Mouse (Mus musculus) forebrain, embryonic 12.5 days (tissue): Measurements from ENCODE around the gene Pfkfb3. TPM values are rescaled to one million over a fixed set of nuclear protein-coding genes. Genes with fewer than 3 reads are reported as not detected.

Experiments used
- ATAC-seq: fragments of 200-750 bp; cut with Nextera tagmentation; 2 replicates; pipeline ENCODE4 v1.8.0; 2017; ENCODE audit warnings: moderate TSS enrichment; ENCODE audit not compliant: low FRiP score
- H3K27ac ChIP-seq: fragments of 300-500 bp; sonication (generic); 2 replicates; pipeline ENCODE4 v1.5.1; 2016; ENCODE audit warnings: mild to moderate bottlenecking
- H3K27me3 ChIP-seq: fragments of 300-500 bp; sonication (generic); 2 replicates; pipeline ENCODE4 v1.6.1; 2016; ENCODE audit warnings: mild to moderate bottlenecking
- H3K36me3 ChIP-seq: fragments of 300-500 bp; sonication (generic); replicated peaks from 2 replicates; pipeline ENCODE4 v1.6.1; 2016; ENCODE audit warnings: mild to moderate bottlenecking
- H3K4me1 ChIP-seq: fragments of 300-500 bp; sonication (generic); 2 replicates; pipeline ENCODE4 v1.6.1; 2016
- H3K4me2 ChIP-seq: fragments of 300-500 bp; sonication (generic); 2 replicates; pipeline ENCODE4 v1.6.1; 2016; ENCODE audit warnings: mild to moderate bottlenecking, moderate library complexity
- H3K4me3 ChIP-seq: fragments of 300-500 bp; sonication (generic); replicated peaks from 2 replicates; pipeline ENCODE4 v1.5.1; 2016; ENCODE audit warnings: mild to moderate bottlenecking
- H3K9ac ChIP-seq: fragments of 300-500 bp; sonication (generic); 2 replicates; pipeline ENCODE4 v1.6.1; 2016; ENCODE audit warnings: mild to moderate bottlenecking
- H3K9me3 ChIP-seq: fragments of 300-500 bp; sonication (generic); 2 replicates; pipeline ENCODE4 v1.6.1; 2016
- WGBS: fragments of 180-500 bp; shearing (Covaris S2); methylation state at CpG from one replicate; pipeline ENCODE4 v1.1.7; 2016; 5-methylcytosine and 5-hydroxymethylcytosine counted together
- polyA plus RNA-seq: library from polyadenylated mRNA; unstranded; fragments of >200 nt; fragmentation: Nextera tagmentation; extraction: Ambion mirVana; gene quantifications from 2 replicates; pipeline ENCODE4 v1.2.1, GENCODE M21; 2016

Pfkfb3 gene
- polyA plus RNA-seq, 1 experiment from 2014 or later = 19.6 TPM

GRCm38 (mm10) chr2:11567781-11568362 lies 14.0 kb upstream of the Pfkfb3 start:
- no peaks in the 10 kb centered on the region for H3K36me3 ChIP-seq
- WGBS = 68% methylated on average over 4 of the region's 4 CpGs
- no peaks in the 10 kb centered on the region for H3K27me3 ChIP-seq
- H3K9me3 ChIP-seq = no peaks in the 10 kb centered on the region
- no peak overlapping the region for H3K27ac ChIP-seq
- no peak overlapping the region for H3K4me2 ChIP-seq
- no peak overlapping the region for H3K4me3 ChIP-seq
- no peak for ATAC-seq
- no peak overlapping the region for H3K9ac ChIP-seq
- no peaks in the 10 kb centered on the region for H3K4me1 ChIP-seq

GRCm38 (mm10) chr2:11566898-11567297 lies 13.0 kb upstream of the Pfkfb3 start:
- H3K36me3 ChIP-seq = no peaks in the 10 kb centered on the region
- WGBS = 95% methylated on average over 3 of the region's 3 CpGs
- no peak overlapping the region for H3K4me3 ChIP-seq
- no peak overlapping the region for H3K9ac ChIP-seq
- no peak overlapping the region for H3K4me2 ChIP-seq
- no peaks in the 10 kb centered on the region for H3K27me3 ChIP-seq
- no peak for ATAC-seq
- no peaks in the 10 kb centered on the region for H3K4me1 ChIP-seq
- no peak overlapping the region for H3K27ac ChIP-seq
- no peaks in the 10 kb centered on the region for H3K9me3 ChIP-seq

DNA sequence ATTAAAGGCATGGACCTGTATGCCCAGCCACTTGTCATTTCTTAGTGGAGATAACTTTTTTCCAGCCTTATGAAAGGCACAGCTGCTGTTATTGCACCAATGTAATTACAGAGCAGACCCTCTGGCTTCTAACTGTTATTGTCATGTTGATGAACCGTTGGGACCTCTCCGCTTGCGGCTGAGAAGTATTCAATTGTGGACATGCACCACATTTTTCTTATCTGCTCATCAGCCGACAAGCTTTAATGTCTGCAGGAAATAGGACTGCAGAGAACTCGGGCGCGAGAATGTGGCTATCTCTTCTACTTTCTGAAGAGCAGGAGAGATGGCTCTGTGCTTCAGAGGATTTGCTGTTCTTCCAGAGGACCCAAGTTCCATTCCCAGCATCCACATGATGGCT lies 12.4 kb upstream of the Pfkfb3 start:
- ATAC-seq = no peak
- no peak overlapping the region for H3K27ac ChIP-seq
- H3K4me2 ChIP-seq = no peak overlapping the region
- H3K9ac ChIP-seq = no peak overlapping the region
- WGBS = 79% methylated on average over 7 of the region's 7 CpGs
- H3K4me3 ChIP-seq = no peak overlapping the region
- no peaks in the 10 kb centered on the region for H3K36me3 ChIP-seq
- no peaks in the 10 kb centered on the region for H3K9me3 ChIP-seq
- no peaks in the 10 kb centered on the region for H3K4me1 ChIP-seq
- no peaks in the 10 kb centered on the region for H3K27me3 ChIP-seq

DNA sequence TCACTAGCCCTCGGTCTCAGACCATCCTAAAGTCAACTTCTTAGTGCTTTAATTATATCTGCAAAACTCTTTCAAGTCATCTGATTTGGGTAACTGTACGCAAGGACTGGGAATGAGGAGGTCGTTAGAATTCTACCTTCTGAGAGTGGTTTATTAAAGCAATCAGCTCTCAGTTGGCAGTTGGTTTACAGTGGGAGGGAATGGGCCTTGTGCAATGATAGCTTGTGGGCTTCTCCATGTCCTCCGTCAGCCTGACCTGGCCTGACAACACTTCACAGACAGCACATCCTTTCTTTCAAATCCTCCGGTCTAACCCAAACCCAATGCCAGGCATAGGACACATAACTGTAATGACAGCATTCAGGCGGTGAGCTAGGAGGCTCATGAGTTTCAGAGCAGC lies 10.9 kb upstream of the Pfkfb3 start:
- no peaks in the 10 kb centered on the region for H3K9me3 ChIP-seq
- no peak overlapping the region for H3K27ac ChIP-seq
- no peak overlapping the region for H3K4me2 ChIP-seq
- H3K9ac ChIP-seq = no peak overlapping the region
- 91% methylated on average over 6 of the region's 6 CpGs for WGBS
- no peaks in the 10 kb centered on the region for H3K36me3 ChIP-seq
- no peak overlapping the region for H3K4me3 ChIP-seq
- ATAC-seq = no peak
- H3K27me3 ChIP-seq = no peaks in the 10 kb centered on the region
- H3K4me1 ChIP-seq = no peaks in the 10 kb centered on the region

DNA sequence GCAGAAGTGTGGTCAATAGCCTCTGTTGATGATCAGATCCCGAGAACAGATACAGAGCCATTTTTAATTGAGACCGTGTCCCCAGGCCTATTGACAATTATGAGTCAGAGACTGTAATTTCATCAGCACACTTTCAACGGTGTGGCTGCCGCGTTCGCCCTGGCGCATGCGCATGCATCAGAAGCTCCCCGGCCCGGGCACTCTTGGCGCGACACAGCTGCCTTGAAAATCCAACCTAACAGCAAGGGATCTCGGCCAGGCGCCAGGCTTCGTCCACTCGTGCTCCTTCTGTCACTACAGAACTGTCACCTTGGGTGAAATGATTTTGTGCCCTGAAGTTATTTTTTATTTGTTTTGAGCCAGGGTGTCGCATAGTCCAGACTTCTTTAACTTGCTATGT lies 9.4 kb upstream of the Pfkfb3 start:
- H3K9me3 ChIP-seq = no peaks in the 10 kb centered on the region
- H3K9ac ChIP-seq = no peak overlapping the region
- H3K27me3 ChIP-seq = no peaks in the 10 kb centered on the region
- 93% methylated on average over 17 of the region's 17 CpGs for WGBS
- H3K4me1 ChIP-seq = no peaks in the 10 kb centered on the region
- H3K4me2 ChIP-seq = no peak overlapping the region
- H3K36me3 ChIP-seq = no peaks in the 10 kb centered on the region
- H3K27ac ChIP-seq = no peak overlapping the region
- H3K4me3 ChIP-seq = no peak overlapping the region
- ATAC-seq = no peak

- no peaks in the 10 kb centered on the region for H3K36me3 ChIP-seq
- peaks cover 4% of the 10 kb centered on the region; the same call in 1 of the 2 replicates for H3K4me1 ChIP-seq
- no peaks in the 10 kb centered on the region for H3K9me3 ChIP-seq
- no peak overlapping the region for H3K4me3 ChIP-seq
- no peak overlapping the region for H3K9ac ChIP-seq
- WGBS = 91% methylated on average over 7 of the region's 7 CpGs
- no peak overlapping the region for H3K4me2 ChIP-seq
- ATAC-seq = no peak
- H3K27me3 ChIP-seq = peaks cover 21% of the 10 kb centered on the region
- H3K27ac ChIP-seq = no peak overlapping the region
These were observed 4.8 kb upstream of the Pfkfb3 start for GRCm38 (mm10) chr2:11558654-11559053.

- Histone ChIP-seq H3K4me1 (peaks cover 17% of the 10 kb centered on the region), H3K9me3 (no peaks in the 10 kb centered on the region), H3K27ac (no peak overlapping the region), H3K4me3 (no peak overlapping the region), H3K27me3 (peaks cover 35% of the 10 kb centered on the region), H3K9ac (no peak overlapping the region), H3K4me2 (no peak overlapping the region), H3K36me3 (no peaks in the 10 kb centered on the region)
- no peak for ATAC-seq
- 64% methylated on average over 3 of the region's 3 CpGs for WGBS
These were observed 3.4 kb upstream of the Pfkfb3 start for GRCm38 (mm10) chr2:11557244-11557643.

GRCm38 (mm10) chr2:11555316-11555715 lies 1.4 kb upstream of the Pfkfb3 start:
- ATAC-seq = no peak
- H3K4me1 ChIP-seq = peaks cover 19% of the 10 kb centered on the region
- H3K36me3 ChIP-seq = no peaks in the 10 kb centered on the region
- no peak overlapping the region for H3K27ac ChIP-seq
- no peak overlapping the region for H3K4me2 ChIP-seq
- H3K9ac ChIP-seq = no peak overlapping the region
- 45% methylated on average over 6 of the region's 6 CpGs for WGBS
- H3K27me3 ChIP-seq = peaks cover 45% of the 10 kb centered on the region
- H3K9me3 ChIP-seq = no peaks in the 10 kb centered on the region
- no peak overlapping the region for H3K4me3 ChIP-seq

- H3K27ac ChIP-seq = no peak overlapping the region
- H3K9me3 ChIP-seq = no peaks in the 10 kb centered on the region
- WGBS = 3% methylated on average over 15 of the region's 15 CpGs
- H3K4me2 ChIP-seq = peak overlapping the region; percentile 96
- H3K36me3 ChIP-seq = no peaks in the 10 kb centered on the region
- H3K9ac ChIP-seq = peak overlapping the region; percentile 56; the same call in 1 of the 2 replicates
- H3K27me3 ChIP-seq = peaks cover 49% of the 10 kb centered on the region
- H3K4me1 ChIP-seq = peaks cover 19% of the 10 kb centered on the region
- ATAC-seq = peak; percentile 37; the same call in 1 of the 2 replicates
- H3K4me3 ChIP-seq = peak overlapping the region; percentile 56
These were observed 868 bp downstream of the Pfkfb3 start for GRCm38 (mm10) chr2:11552966-11553451.

- Histone ChIP-seq H3K36me3 (no peaks in the 10 kb centered on the region), H3K4me1 (peaks cover 19% of the 10 kb centered on the region), H3K4me2 (peak overlapping the region; percentile 96), H3K9me3 (no peaks in the 10 kb centered on the region), H3K27ac (no peak overlapping the region), H3K9ac (no peak overlapping the region), H3K4me3 (no peak overlapping the region), H3K27me3 (peaks cover 49% of the 10 kb centered on the region)
- ATAC-seq = peak; percentile 15; the same call in 1 of the 2 replicates
- WGBS = 3% methylated on average over 9 of the region's 9 CpGs
These were observed 1.5 kb downstream of the Pfkfb3 start for GRCm38 (mm10) chr2:11552297-11552821.

DNA sequence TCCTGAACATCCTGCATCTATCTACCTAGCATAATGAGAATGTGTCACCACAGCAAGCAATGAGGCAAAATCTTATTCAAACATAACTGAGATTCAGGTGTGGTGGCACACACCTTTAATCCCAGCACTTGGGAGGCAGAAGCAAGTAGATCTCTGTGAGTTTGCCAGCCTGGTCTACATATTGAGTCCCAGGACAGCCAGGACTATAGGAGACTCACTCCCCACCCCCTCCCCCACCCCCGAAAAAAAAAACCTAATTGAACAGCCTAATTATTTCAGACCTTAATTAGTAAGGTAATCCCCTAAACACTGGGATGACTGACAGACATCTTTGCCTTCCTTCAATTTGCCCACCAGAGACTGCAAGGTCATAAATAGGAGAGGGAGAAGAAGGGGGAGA lies 2.2 kb downstream of the Pfkfb3 start:
- Histone ChIP-seq H3K36me3 (no peaks in the 10 kb centered on the region), H3K4me3 (no peak overlapping the region), H3K9me3 (no peaks in the 10 kb centered on the region), H3K4me1 (peaks cover 19% of the 10 kb centered on the region), H3K9ac (no peak overlapping the region), H3K27me3 (peaks cover 49% of the 10 kb centered on the region), H3K4me2 (no peak overlapping the region), H3K27ac (no peak overlapping the region)
- 18% methylated on average over 1 of the region's 1 CpGs for WGBS
- no peak for ATAC-seq

DNA sequence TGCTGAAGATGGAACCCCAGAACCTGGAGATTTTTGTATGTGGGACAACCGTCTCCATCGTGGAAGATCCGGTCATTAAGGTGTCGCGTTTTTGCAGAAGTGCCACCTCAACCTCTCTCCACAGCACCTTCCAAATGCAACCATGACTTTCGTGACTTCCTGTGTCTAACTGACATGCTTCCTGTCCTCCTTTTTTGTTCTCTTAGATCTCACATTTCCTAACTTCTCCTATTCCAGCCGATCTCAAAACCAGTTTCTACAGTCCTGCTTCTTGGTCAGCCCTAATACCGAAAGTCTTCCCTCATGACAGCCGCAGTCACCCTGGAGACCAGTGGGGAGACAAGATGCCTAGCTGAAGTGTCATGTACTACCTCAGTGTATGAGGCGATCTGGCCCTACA lies 5.4 kb downstream of the Pfkfb3 start:
- H3K9ac ChIP-seq = no peak overlapping the region
- ATAC-seq = no peak

DNA sequence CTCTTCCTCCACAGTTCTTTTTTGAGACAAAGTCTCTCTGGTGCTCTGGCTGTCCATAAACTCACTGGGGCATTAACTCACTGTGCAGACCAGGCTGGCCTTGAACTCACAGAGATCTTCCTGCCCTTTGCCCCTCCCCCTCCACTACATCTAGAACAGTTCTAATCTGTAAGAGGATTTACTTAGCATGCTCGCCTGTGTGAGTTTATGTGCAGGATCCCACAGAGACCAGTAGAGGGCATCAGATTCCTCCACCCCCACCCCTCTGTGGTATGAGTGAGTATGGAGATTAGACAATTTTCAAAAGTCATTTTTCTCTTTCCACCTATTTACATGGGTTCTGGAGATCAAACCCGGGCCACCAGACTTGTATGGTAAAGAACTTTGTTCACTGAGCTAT lies 6.3 kb downstream of the Pfkfb3 start:
- ATAC-seq = no peak
- peaks cover 17% of the 10 kb centered on the region for H3K27me3 ChIP-seq
- H3K4me3 ChIP-seq = no peak overlapping the region
- 67% methylated on average over 2 of the region's 2 CpGs for WGBS
- no peak overlapping the region for H3K27ac ChIP-seq
- H3K9ac ChIP-seq = no peak overlapping the region
- H3K36me3 ChIP-seq = no peaks in the 10 kb centered on the region
- no peaks in the 10 kb centered on the region for H3K9me3 ChIP-seq
- no peak overlapping the region for H3K4me2 ChIP-seq
- peaks cover 6% of the 10 kb centered on the region; the same call in 1 of the 2 replicates for H3K4me1 ChIP-seq

More for the DNA sequence above, 5.4 kb downstream of the Pfkfb3 start:
- H3K27me3 ChIP-seq = peaks cover 26% of the 10 kb centered on the region
- 93% methylated on average over 10 of the region's 10 CpGs for WGBS
- H3K27ac ChIP-seq = no peak overlapping the region
- H3K4me3 ChIP-seq = no peak overlapping the region
- H3K9me3 ChIP-seq = no peaks in the 10 kb centered on the region
- no peaks in the 10 kb centered on the region for H3K36me3 ChIP-seq
- peaks cover 15% of the 10 kb centered on the region for H3K4me1 ChIP-seq
- no peak overlapping the region for H3K4me2 ChIP-seq
